Mouse (Mus musculus) hindbrain, postnatal 0 days (tissue): ENCODE results near the gene Rnf114. TPM values are rescaled to one million over a fixed set of nuclear protein-coding genes. Genes with fewer than 3 reads are reported as not detected.

ENCODE experiments used
- ATAC-seq: fragments of 200-750 bp; cut with Nextera tagmentation; 2 replicates; pipeline ENCODE4 v1.8.0; 2017; ENCODE audit warnings: mild to moderate bottlenecking, moderate TSS enrichment, moderate library complexity
- DNase-seq: peaks from one replicate; pipeline ENCODE4 v3.0.0-alpha.2; 2015; ENCODE audit warnings: low spot score
- H3K27ac ChIP-seq: fragments of 300-500 bp; sonication (generic); 2 replicates; pipeline ENCODE4 v1.5.1; 2014; ENCODE audit warnings: mild to moderate bottlenecking
- H3K27me3 ChIP-seq: fragments of 300-500 bp; sonication (generic); 2 replicates; pipeline ENCODE4 v1.6.1; 2014; ENCODE audit warnings: low read length, mixed read lengths; ENCODE audit not compliant: insufficient read depth
- H3K36me3 ChIP-seq: fragments of 300-500 bp; sonication (generic); 2 replicates; pipeline ENCODE4 v1.6.1; 2014; ENCODE audit warnings: low read length, mixed read lengths; ENCODE audit not compliant: insufficient read depth
- H3K4me1 ChIP-seq: fragments of 300-500 bp; sonication (generic); 2 replicates; pipeline ENCODE4 v1.6.1; 2014; ENCODE audit warnings: antibody characterized with exemption, low read length, mixed read lengths; ENCODE audit not compliant: insufficient read depth
- H3K4me2 ChIP-seq: fragments of 300-500 bp; sonication (generic); 2 replicates; pipeline ENCODE4 v1.6.1; 2014; ENCODE audit warnings: low read depth, mild to moderate bottlenecking, low read length, moderate library complexity, mixed read lengths
- H3K4me3 ChIP-seq: fragments of 300-500 bp; sonication (generic); 2 replicates; pipeline ENCODE4 v1.5.1; 2014; ENCODE audit warnings: low read length
- H3K9ac ChIP-seq: fragments of 300-500 bp; sonication (generic); replicated peaks from 2 replicates; pipeline ENCODE4 v1.6.1; 2014; ENCODE audit warnings: mild to moderate bottlenecking, low read length, moderate library complexity, mixed read lengths
- H3K9me3 ChIP-seq: fragments of 300-500 bp; sonication (generic); 2 replicates; pipeline ENCODE4 v1.6.1; 2016; ENCODE audit warnings: low read length, mixed read lengths
- CTCF ChIP-seq: IDR thresholded peaks from 2 replicates; pipeline ENCODE4 v1.5.1; 2016; ENCODE audit warnings: antibody characterized with exemption, control low read depth, low read depth
- WGBS: fragments of 180-500 bp; shearing (Covaris S2); extraction: QIAGEN DNeasy Blood & Tissue Kit; methylation state at CpG from one replicate; pipeline ENCODE4 v1.1.7; 2014; 5-methylcytosine and 5-hydroxymethylcytosine counted together
- polyA plus RNA-seq: library from polyadenylated mRNA; unstranded; fragments of >200 nt; fragmentation: Nextera tagmentation; extraction: Ambion mirVana; gene quantifications from 2 replicates; pipeline ENCODE4 v1.2.1, GENCODE M21; 2015
- total RNA-seq: library from RNA; depleted of rRNA; stranded (reverse); fragments of >200 nt; gene quantifications from 2 replicates; pipeline ENCODE4 v1.2.3, GENCODE M21; 2014

Gene Rnf114
- total and polyA plus RNA-seq, 2 experiments from 2014 or later: 85.8 to 89.6 TPM

GRCm38 (mm10) chr2:167547444-167547843 lies 55.0 kb downstream of the Rnf114 start:
- no peak for DNase-seq
- ATAC-seq: no peak
- Histone ChIP-seq H3K27me3 (no peaks in the 10 kb centered on the region), H3K36me3 (no peaks in the 10 kb centered on the region), H3K27ac (no peak overlapping the region), H3K4me3 (no peak overlapping the region), H3K9me3 (no peaks in the 10 kb centered on the region), H3K4me1 (no peaks in the 10 kb centered on the region), H3K9ac (no peak overlapping the region), H3K4me2 (no peak overlapping the region)
- no peak for TF ChIP-seq CTCF
- WGBS: 78% methylated on average over 8 of the region's 8 CpGs

- no peaks in the 10 kb centered on the region for H3K27me3 ChIP-seq
- H3K4me1 ChIP-seq: no peaks in the 10 kb centered on the region
- H3K4me3 ChIP-seq: no peak overlapping the region
- DNase-seq (no peak), ATAC-seq (no peak)
- WGBS: 90% methylated on average over 7 of the region's 7 CpGs
- no peak for TF ChIP-seq CTCF
- no peaks in the 10 kb centered on the region for H3K9me3 ChIP-seq
- no peak overlapping the region for H3K27ac ChIP-seq
- no peaks in the 10 kb centered on the region for H3K36me3 ChIP-seq
- no peak overlapping the region for H3K9ac ChIP-seq
- no peak overlapping the region for H3K4me2 ChIP-seq
Observed at GRCm38 (mm10) chr2:167548961-167549360, 56.5 kb downstream of the Rnf114 start.

GRCm38 (mm10) chr2:167550341-167550854 lies 58.0 kb downstream of the Rnf114 start:
- Histone ChIP-seq H3K27ac (no peak overlapping the region), H3K4me3 (no peak overlapping the region), H3K9me3 (no peaks in the 10 kb centered on the region), H3K4me1 (no peaks in the 10 kb centered on the region), H3K9ac (no peak overlapping the region), H3K27me3 (no peaks in the 10 kb centered on the region), H3K36me3 (no peaks in the 10 kb centered on the region), H3K4me2 (no peak overlapping the region)
- ATAC-seq: no peak
- 72% methylated on average over 8 of the region's 8 CpGs for WGBS
- DNase-seq: no peak
- TF ChIP-seq CTCF: no peak

- Histone ChIP-seq H3K4me1 (no peaks in the 10 kb centered on the region), H3K36me3 (no peaks in the 10 kb centered on the region), H3K4me3 (no peak overlapping the region), H3K9ac (no peak overlapping the region), H3K27ac (no peak overlapping the region), H3K9me3 (no peaks in the 10 kb centered on the region), H3K4me2 (no peak overlapping the region), H3K27me3 (no peaks in the 10 kb centered on the region)
- ATAC-seq: no peak
- no peak for TF ChIP-seq CTCF
- 59% methylated on average over 8 of the region's 8 CpGs for WGBS
- DNase-seq: no peak
Observed at GRCm38 (mm10) chr2:167551342-167551920, 59.0 kb downstream of the Rnf114 start.

- ATAC-seq (no peak), DNase-seq (no peak)
- WGBS: 84% methylated on average over 4 of the region's 4 CpGs
- Histone ChIP-seq H3K9me3 (no peaks in the 10 kb centered on the region), H3K4me1 (no peaks in the 10 kb centered on the region), H3K4me2 (no peak overlapping the region), H3K9ac (no peak overlapping the region), H3K27me3 (no peaks in the 10 kb centered on the region), H3K36me3 (no peaks in the 10 kb centered on the region), H3K4me3 (no peak overlapping the region), H3K27ac (no peak overlapping the region)
- no peak for TF ChIP-seq CTCF
Observed at GRCm38 (mm10) chr2:167552292-167552691, 59.8 kb downstream of the Rnf114 start.

- Histone ChIP-seq H3K36me3 (no peaks in the 10 kb centered on the region), H3K27ac (no peak overlapping the region), H3K4me1 (no peaks in the 10 kb centered on the region), H3K9me3 (no peaks in the 10 kb centered on the region), H3K4me3 (no peak overlapping the region), H3K4me2 (no peak overlapping the region), H3K9ac (no peak overlapping the region), H3K27me3 (no peaks in the 10 kb centered on the region)
- ATAC-seq: no peak
- 23% methylated on average over 11 of the region's 11 CpGs for WGBS
- no peak for DNase-seq
- no peak for TF ChIP-seq CTCF
Observed at GRCm38 (mm10) chr2:167552927-167553402, 60.5 kb downstream of the Rnf114 start.

GRCm38 (mm10) chr2:167555766-167556165 lies 63.3 kb downstream of the Rnf114 start:
- H3K36me3 ChIP-seq: no peaks in the 10 kb centered on the region
- 82% methylated on average over 5 of the region's 5 CpGs for WGBS
- no peak overlapping the region for H3K9ac ChIP-seq
- DNase-seq (no peak), ATAC-seq (no peak)
- H3K27ac ChIP-seq: no peak overlapping the region
- 0 out of 2 replicates have a peak, but pooled peaks cover 3% of the 10 kb centered on the region for H3K4me1 ChIP-seq
- TF ChIP-seq CTCF: no peak
- H3K27me3 ChIP-seq: 0 out of 2 replicates have a peak, but pooled peaks cover 4% of the 10 kb centered on the region
- H3K9me3 ChIP-seq: no peaks in the 10 kb centered on the region
- H3K4me3 ChIP-seq: no peak overlapping the region
- H3K4me2 ChIP-seq: no peak overlapping the region
